Mouse (Mus musculus) midbrain, postnatal 0 days (tissue): ENCODE results near the gene Ankrd7. TPM values are rescaled to one million over a fixed set of nuclear protein-coding genes. Genes with fewer than 3 reads are reported as not detected.

Experiments
- ATAC-seq: fragments of 200-750 bp; cut with Nextera tagmentation; 2 replicates; pipeline ENCODE4 v1.8.0; 2017; ENCODE audit warnings: moderate number of reproducible peaks, mild to moderate bottlenecking, moderate TSS enrichment, moderate library complexity; ENCODE audit not compliant: low FRiP score
- DNase-seq: peaks from one replicate; pipeline ENCODE4 v3.0.0-alpha.2; 2015; ENCODE audit warnings: low spot score
- H3K27ac ChIP-seq: fragments of 300-500 bp; sonication (generic); 2 replicates; pipeline ENCODE4 v1.5.1; 2014; ENCODE audit warnings: low read depth, mild to moderate bottlenecking, low read length, mixed read lengths
- H3K27me3 ChIP-seq: fragments of 300-500 bp; sonication (generic); 2 replicates; pipeline ENCODE4 v1.6.1; 2014; ENCODE audit warnings: low read length, control low read depth, mixed read lengths; ENCODE audit not compliant: insufficient read depth
- H3K36me3 ChIP-seq: fragments of 300-500 bp; sonication (generic); 2 replicates; pipeline ENCODE4 v1.6.1; 2014; ENCODE audit warnings: low read length, control low read depth, mixed read lengths; ENCODE audit not compliant: insufficient read depth
- H3K4me1 ChIP-seq: fragments of 300-500 bp; sonication (generic); 2 replicates; pipeline ENCODE4 v1.6.1; 2014; ENCODE audit warnings: mild to moderate bottlenecking, control low read depth, antibody characterized with exemption, low read length, mixed read lengths; ENCODE audit not compliant: insufficient read depth
- H3K4me2 ChIP-seq: fragments of 300-500 bp; sonication (generic); 2 replicates; pipeline ENCODE4 v1.6.1; 2014; ENCODE audit warnings: low read depth, mild to moderate bottlenecking, low read length, mixed read lengths; ENCODE audit not compliant: poor library complexity, severe bottlenecking
- H3K4me3 ChIP-seq: fragments of 300-500 bp; sonication (generic); 2 replicates; pipeline ENCODE4 v1.5.1; 2014; ENCODE audit warnings: low read depth, mild to moderate bottlenecking, low read length, moderate library complexity
- H3K9ac ChIP-seq: fragments of 300-500 bp; sonication (generic); replicated peaks from 2 replicates; pipeline ENCODE4 v1.6.1; 2014; ENCODE audit warnings: mild to moderate bottlenecking, low read length, moderate library complexity, mixed read lengths; ENCODE audit not compliant: poor library complexity, severe bottlenecking
- H3K9me3 ChIP-seq: fragments of 300-500 bp; sonication (generic); 2 replicates; pipeline ENCODE4 v1.6.1; 2016; ENCODE audit warnings: low read length, control low read depth
- CTCF ChIP-seq: IDR thresholded peaks from 2 replicates; pipeline ENCODE4 v1.5.1; 2016; ENCODE audit warnings: antibody characterized with exemption, mild to moderate bottlenecking
- WGBS: fragments of 180-500 bp; shearing (Covaris S2); extraction: QIAGEN DNeasy Blood & Tissue Kit; methylation state at CpG from one replicate; pipeline ENCODE4 v1.1.7; 2014; 5-methylcytosine and 5-hydroxymethylcytosine counted together
- polyA plus RNA-seq: library from polyadenylated mRNA; unstranded; fragments of >200 nt; fragmentation: Nextera tagmentation; extraction: Ambion mirVana; gene quantifications from 2 replicates; pipeline ENCODE4 v1.2.1, GENCODE M21; 2015
- total RNA-seq: library from RNA; depleted of rRNA; stranded (reverse); fragments of >200 nt; gene quantifications from 2 replicates; pipeline ENCODE4 v1.2.3, GENCODE M21; 2014; rRNA removed

The Ankrd7 gene
- total and polyA plus RNA-seq, 2 experiments from 2014 or later, result 0.14 TPM; not detected in 1

DNA sequence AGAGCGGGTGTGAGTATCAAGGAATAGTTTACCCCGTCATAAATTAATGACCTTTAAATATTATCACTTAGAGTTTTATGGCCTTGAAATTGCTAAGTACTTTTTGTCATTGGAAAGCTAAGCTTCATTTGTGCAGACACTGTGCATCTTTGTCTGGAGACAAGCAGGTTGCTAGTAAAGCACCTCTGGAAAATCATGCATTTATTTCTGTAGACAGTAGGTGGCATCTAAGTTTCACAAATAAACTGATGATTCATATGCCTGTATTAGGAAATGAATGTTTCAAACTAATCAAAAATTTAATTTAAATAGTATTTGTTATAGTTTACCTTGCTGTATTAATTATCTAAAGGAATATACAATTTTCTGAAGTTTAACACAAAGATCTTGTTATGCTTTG, 41.1 kb downstream of the Ankrd7 start:
- no peak overlapping the region for H3K9ac ChIP-seq
- no peak overlapping the region for H3K27ac ChIP-seq
- H3K4me1 ChIP-seq, result no peaks in the 10 kb centered on the region
- no peak overlapping the region for H3K4me3 ChIP-seq
- no peak overlapping the region for H3K4me2 ChIP-seq
- peak; percentile 59 for DNase-seq
- H3K27me3 ChIP-seq, result no peaks in the 10 kb centered on the region
- no peaks in the 10 kb centered on the region for H3K9me3 ChIP-seq
- WGBS, result 94% methylated on average over 2 of the region's 2 CpGs
- TF ChIP-seq CTCF, result peak; percentile 70
- H3K36me3 ChIP-seq, result no peaks in the 10 kb centered on the region
- ATAC-seq, result no peak

DNA sequence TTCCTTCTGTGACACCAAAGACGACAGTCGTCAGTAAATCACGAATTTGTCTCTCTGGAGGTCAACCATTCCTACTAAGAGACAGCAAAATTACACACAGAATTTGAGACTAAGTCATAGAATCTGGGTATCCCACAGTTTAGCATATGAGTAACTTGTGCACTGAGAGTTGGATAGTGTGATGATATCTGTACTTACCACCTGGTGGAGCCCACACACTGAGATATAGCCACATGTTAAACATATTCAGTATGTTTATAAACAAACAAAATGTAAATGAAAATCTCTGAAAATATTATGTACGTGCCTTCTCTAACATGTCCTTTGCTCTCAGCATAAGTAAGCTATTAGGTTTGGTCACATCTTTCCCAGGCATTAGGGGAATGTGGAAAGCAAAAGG, 47.1 kb downstream of the Ankrd7 start:
- no peaks in the 10 kb centered on the region for H3K36me3 ChIP-seq
- H3K4me3 ChIP-seq, result no peak overlapping the region
- H3K4me2 ChIP-seq, result no peak overlapping the region
- no peak overlapping the region for H3K27ac ChIP-seq
- TF ChIP-seq CTCF, result peak; percentile 74
- H3K4me1 ChIP-seq, result no peaks in the 10 kb centered on the region
- no peaks in the 10 kb centered on the region for H3K9me3 ChIP-seq
- no peak overlapping the region for H3K9ac ChIP-seq
- DNase-seq (peak; percentile 66), ATAC-seq (no peak)
- no peaks in the 10 kb centered on the region for H3K27me3 ChIP-seq
- 80% methylated on average over 4 of the region's 4 CpGs for WGBS

- DNase-seq (peak; percentile 46), ATAC-seq (no peak)
- Histone ChIP-seq H3K4me3 (no peak overlapping the region), H3K27me3 (no peaks in the 10 kb centered on the region), H3K4me1 (no peaks in the 10 kb centered on the region), H3K27ac (no peak overlapping the region), H3K9ac (no peak overlapping the region), H3K4me2 (no peak overlapping the region), H3K36me3 (no peaks in the 10 kb centered on the region), H3K9me3 (no peaks in the 10 kb centered on the region)
- 75% methylated on average over 4 of the region's 4 CpGs for WGBS
- no peak for TF ChIP-seq CTCF
Measured at GRCm38 (mm10) chr6:18916021-18916420, 49.9 kb downstream of the Ankrd7 start.

GRCm38 (mm10) chr6:18916471-18916870, 50.4 kb downstream of the Ankrd7 start:
- H3K4me1 ChIP-seq, result no peaks in the 10 kb centered on the region
- WGBS, result 88% methylated on average over 4 of the region's 4 CpGs
- H3K4me3 ChIP-seq, result no peak overlapping the region
- no peaks in the 10 kb centered on the region for H3K36me3 ChIP-seq
- no peak for TF ChIP-seq CTCF
- no peak overlapping the region for H3K9ac ChIP-seq
- H3K27ac ChIP-seq, result no peak overlapping the region
- H3K9me3 ChIP-seq, result no peaks in the 10 kb centered on the region
- ATAC-seq (no peak), DNase-seq (no peak)
- no peak overlapping the region for H3K4me2 ChIP-seq
- H3K27me3 ChIP-seq, result no peaks in the 10 kb centered on the region

Other genes with a start within 250 kb of the Ankrd7 start
- 42.8 and 51.4 TPM in 2 replicates for gene Lsm8, start 17.7 kb upstream of the Ankrd7 start, total RNA-seq
- gene Lsm8, start 17.7 kb upstream of the Ankrd7 start, polyA plus RNA-seq, result 71.1 and 71.7 TPM in 2 replicates